Mouse (Mus musculus): ENCODE measurements around the gene Cdk12. TPM values are rescaled to one million over a fixed set of nuclear protein-coding genes. Genes with fewer than 3 reads are reported as not detected.

The Cdk12 gene
- polyA plus RNA-seq, 1 experiment from 2014 or later, result 13.6 TPM

DNA sequence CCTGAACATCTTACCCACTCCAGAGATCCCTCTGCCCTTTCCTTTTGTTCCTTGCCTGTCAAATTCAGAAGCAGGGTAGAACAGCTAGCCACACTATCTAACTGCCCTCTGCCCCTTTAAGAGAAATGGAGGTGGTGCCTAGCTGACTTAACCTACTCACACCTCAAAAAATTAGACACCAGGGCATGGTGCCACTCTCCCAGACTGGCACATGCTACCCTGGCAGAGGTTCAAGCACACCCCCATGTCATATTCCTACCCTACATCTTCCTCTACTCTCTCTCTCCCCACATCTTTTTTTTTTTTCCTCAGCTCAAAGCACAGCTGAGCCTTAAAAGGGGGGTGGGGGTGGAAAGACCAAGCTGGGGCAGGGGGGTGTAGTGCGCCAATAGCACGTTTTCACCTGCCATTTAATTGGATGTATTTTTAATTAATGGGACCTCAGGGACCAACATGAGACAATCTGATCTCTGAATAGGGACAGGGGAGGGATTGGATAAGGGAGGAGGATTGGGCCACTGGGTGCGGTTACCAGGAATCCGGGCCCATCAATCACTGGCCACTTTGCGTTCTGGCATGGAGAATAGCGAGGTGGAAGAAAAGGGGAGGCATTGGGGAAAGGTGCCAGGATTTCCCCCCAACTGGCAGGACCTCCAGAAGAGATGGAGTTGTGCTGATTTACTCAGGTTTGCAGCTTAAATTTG is 64.0 kb downstream of the Cdk12 start:
- Histone ChIP-seq H3K9me3 (no peaks in the 10 kb centered on the region), H3K4me1 (peaks cover 32% of the 10 kb centered on the region), H3K36me3 (peaks cover 22% of the 10 kb centered on the region), H3K4me3 (no peak overlapping the region), H3K9ac (replicated peaks) (peak overlapping the region; percentile 10; the same call in 1 of the 2 replicates), H3K27me3 (no peaks in the 10 kb centered on the region), H3K4me2 (replicated peaks) (peak overlapping the region; percentile 17; the same call in 1 of the 2 replicates), H3K27ac (replicated peaks) (peak overlapping the region; percentile 92)
- ATAC-seq (replicated peaks), result peak; percentile 62
- WGBS, result 22% methylated on average over 6 of the region's 6 CpGs

DNA sequence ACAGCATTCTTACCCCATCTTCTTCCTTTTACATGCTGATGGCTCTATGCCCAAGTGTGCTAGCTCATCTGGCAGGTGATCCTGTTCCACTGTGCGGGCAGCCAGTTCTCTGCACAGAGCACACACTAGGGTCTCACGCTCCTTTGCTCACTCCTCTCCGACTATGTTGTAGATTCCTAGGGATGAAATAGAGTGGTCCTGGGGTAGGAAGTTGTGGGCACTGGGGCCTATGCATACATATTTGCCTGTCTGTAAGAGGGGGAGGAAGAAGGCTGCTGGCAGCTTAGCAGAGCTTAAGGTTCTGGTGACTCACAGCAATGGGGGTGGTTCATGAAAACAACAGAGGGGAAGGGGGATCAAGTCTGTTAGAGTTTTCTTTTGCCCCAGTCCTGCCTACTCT is 67.2 kb downstream of the Cdk12 start:
- no peaks in the 10 kb centered on the region for H3K27me3 ChIP-seq
- peaks cover 32% of the 10 kb centered on the region for H3K36me3 ChIP-seq
- no peak overlapping the region for H3K9ac ChIP-seq (replicated peaks)
- ATAC-seq (replicated peaks), result no peak
- 0 out of 2 replicates have a peak overlapping the region, but pooled peaks have one; percentile 9 for H3K27ac ChIP-seq (replicated peaks)
- 75% methylated on average over 3 of the region's 3 CpGs for WGBS
- no peak overlapping the region for H3K4me3 ChIP-seq
- no peaks in the 10 kb centered on the region for H3K9me3 ChIP-seq
- peaks cover 32% of the 10 kb centered on the region for H3K4me1 ChIP-seq
- H3K4me2 ChIP-seq (replicated peaks), result no peak overlapping the region

DNA sequence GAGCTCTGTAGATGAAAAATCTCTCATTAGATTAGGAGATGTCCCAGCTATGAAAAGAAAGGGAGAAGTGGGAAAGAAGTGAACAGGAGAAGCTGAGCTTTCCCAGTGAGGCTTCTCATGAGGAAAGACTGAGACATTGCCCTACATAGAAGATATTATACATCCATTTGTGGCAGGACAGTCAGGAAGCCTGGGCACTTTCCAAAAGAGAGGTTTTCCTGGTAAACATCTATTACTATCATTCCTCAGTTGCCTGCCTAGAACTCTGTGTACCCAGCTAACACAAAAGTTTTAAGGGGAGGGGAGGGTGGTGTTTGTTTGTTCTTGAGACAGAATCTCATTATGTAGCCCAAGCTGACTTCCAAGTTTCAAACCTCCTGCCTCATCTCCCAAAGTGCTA is 67.6 kb downstream of the Cdk12 start:
- Histone ChIP-seq H3K27me3 (no peaks in the 10 kb centered on the region), H3K4me3 (no peak overlapping the region), H3K4me1 (peaks cover 29% of the 10 kb centered on the region), H3K27ac (replicated peaks) (0 out of 2 replicates have a peak overlapping the region, but pooled peaks have one; percentile 6), H3K36me3 (peaks cover 32% of the 10 kb centered on the region), H3K9me3 (no peaks in the 10 kb centered on the region), H3K4me2 (replicated peaks) (no peak overlapping the region), H3K9ac (replicated peaks) (no peak overlapping the region)
- no peak for ATAC-seq (replicated peaks)

DNA sequence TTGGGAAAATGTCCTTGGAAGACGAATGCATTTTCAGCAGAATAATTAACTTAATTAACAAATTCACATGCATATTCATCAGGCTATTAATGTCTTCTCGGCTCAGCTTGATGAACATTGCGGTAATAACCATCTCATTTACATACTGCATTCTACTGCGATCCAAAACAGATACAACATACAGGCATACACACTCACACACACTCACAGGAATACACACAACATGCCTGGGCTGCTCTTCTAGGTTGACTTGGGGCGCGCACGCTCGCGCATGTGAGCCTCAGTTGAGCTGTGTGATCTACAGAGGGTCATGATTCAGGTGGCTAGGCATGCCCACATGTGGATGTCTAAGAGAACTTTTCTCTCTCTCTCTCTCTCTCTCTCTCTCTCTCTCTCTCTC is 80.9 kb downstream of the Cdk12 start:
- H3K36me3 ChIP-seq, result peaks cover 10% of the 10 kb centered on the region
- H3K4me3 ChIP-seq, result no peak overlapping the region
- H3K4me1 ChIP-seq, result peaks cover 66% of the 10 kb centered on the region
- peak overlapping the region; percentile 97 for H3K27ac ChIP-seq (replicated peaks)
- H3K9me3 ChIP-seq, result no peaks in the 10 kb centered on the region
- 9% methylated on average over 9 of the region's 9 CpGs for WGBS
- H3K4me2 ChIP-seq (replicated peaks), result peak overlapping the region; percentile 40
- H3K27me3 ChIP-seq, result no peaks in the 10 kb centered on the region
- peak; percentile 80 for ATAC-seq (replicated peaks)
- no peak overlapping the region for H3K9ac ChIP-seq (replicated peaks)

DNA sequence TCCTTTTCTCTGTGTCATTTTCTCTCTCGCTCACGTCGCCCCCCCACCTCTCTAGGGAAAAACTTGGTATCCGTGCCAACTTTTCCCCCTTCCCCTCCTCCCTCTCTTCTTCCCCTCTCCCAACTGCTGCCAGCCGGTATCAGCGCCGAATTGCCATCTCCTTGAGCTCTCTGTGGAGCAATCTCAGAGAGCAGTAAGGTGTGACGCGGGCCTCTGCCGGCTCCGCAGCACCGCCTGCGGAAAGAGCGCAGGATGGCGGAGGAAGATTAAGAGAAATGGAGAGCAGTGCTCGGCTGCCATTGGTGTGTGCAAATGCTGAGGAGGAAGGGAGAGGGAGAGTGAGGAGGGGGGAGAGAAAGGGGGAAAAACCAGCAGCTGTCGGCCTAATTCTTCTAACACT is 81.4 kb downstream of the Cdk12 start:
- Histone ChIP-seq H3K4me3 (peak overlapping the region; percentile 25), H3K27ac (replicated peaks) (peak overlapping the region; percentile 97), H3K27me3 (no peaks in the 10 kb centered on the region), H3K4me1 (peaks cover 71% of the 10 kb centered on the region), H3K9me3 (no peaks in the 10 kb centered on the region), H3K4me2 (replicated peaks) (peak overlapping the region; percentile 40), H3K36me3 (peaks cover 5% of the 10 kb centered on the region), H3K9ac (replicated peaks) (peak overlapping the region; percentile 5; the same call in 1 of the 2 replicates)
- WGBS, result 0% methylated on average over 14 of the region's 17 CpGs
- peak; percentile 81 for ATAC-seq (replicated peaks)

DNA sequence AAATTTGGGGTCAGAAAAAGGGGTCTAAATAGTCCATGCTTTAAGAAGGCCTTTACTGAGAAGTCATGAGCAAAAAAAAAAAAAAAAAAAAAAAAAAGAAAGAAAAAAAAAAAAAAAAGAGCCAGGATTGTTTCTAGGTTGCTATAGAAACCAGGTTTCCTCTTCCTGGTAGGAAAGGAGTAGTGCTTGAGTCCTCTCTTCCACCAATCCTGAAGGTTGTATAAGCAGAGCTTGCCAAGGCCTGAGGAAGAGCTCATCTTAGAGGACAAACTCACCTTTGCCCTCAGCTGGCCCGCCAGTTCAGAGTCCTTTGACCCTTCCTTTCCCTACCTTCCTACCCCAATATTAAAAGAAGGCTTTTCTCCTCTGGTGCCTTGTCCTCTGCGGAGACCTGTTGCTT is 82.5 kb downstream of the Cdk12 start:
- H3K9ac ChIP-seq (replicated peaks), result no peak overlapping the region
- H3K9me3 ChIP-seq, result no peaks in the 10 kb centered on the region
- peak overlapping the region; percentile 97 for H3K27ac ChIP-seq (replicated peaks)
- peaks cover 82% of the 10 kb centered on the region for H3K4me1 ChIP-seq
- no peaks in the 10 kb centered on the region for H3K27me3 ChIP-seq
- no peak overlapping the region for H3K4me2 ChIP-seq (replicated peaks)
- H3K36me3 ChIP-seq, result no peaks in the 10 kb centered on the region
- no peak overlapping the region for H3K4me3 ChIP-seq
- 44% methylated on average over 2 of the region's 2 CpGs for WGBS
- ATAC-seq (replicated peaks), result no peak

DNA sequence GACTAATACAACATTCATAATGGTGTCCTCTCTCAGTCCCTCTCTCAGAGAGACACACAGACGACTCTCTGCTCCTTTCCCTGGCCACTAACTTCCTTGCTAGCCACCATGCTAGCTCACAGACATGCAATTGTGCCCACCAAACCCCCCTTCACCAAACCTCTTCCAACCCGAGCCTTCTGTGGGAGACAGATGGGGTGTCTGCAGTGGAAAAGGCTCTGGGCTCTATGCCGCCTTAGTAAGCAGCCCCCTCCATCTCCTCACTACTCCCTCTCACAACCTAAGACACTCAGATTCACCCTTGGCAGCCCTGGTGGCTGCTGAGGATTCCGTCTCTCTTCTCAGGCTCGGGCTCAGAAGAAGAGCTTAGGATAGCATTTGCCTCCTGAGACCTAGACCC is 84.7 kb downstream of the Cdk12 start:
- H3K4me2 ChIP-seq (replicated peaks), result peak overlapping the region; percentile 24
- ATAC-seq (replicated peaks), result peak; percentile 46
- no peaks in the 10 kb centered on the region for H3K9me3 ChIP-seq
- 0 out of 2 replicates have a peak overlapping the region, but pooled peaks have one; percentile 3 for H3K9ac ChIP-seq (replicated peaks)
- no peaks in the 10 kb centered on the region for H3K27me3 ChIP-seq
- peak overlapping the region; percentile 95 for H3K27ac ChIP-seq (replicated peaks)
- no peaks in the 10 kb centered on the region for H3K36me3 ChIP-seq
- 31% methylated on average over 5 of the region's 5 CpGs for WGBS
- H3K4me3 ChIP-seq, result no peak overlapping the region
- peaks cover 90% of the 10 kb centered on the region for H3K4me1 ChIP-seq

DNA sequence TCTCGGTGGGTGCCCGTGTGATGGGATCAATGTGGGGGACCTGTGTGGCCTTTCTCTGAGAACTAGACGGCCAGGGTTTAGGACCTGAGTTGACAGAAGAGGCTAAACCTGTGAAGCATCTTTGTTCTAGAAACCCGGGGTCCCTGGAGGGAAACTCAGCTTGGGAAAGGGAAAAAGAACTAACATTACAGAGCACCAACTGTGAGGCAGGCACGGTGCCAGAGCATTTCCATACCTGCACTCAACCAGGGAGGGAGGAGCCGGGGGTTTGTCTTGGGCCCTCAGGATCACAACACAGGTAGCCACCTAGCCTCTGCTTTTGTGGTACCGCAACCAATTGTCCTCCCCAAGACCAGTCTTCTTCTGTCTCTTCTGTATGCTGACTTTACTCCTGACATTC is 85.1 kb downstream of the Cdk12 start:
- Histone ChIP-seq H3K4me1 (peaks cover 86% of the 10 kb centered on the region), H3K27ac (replicated peaks) (peak overlapping the region; percentile 95)

DNA sequence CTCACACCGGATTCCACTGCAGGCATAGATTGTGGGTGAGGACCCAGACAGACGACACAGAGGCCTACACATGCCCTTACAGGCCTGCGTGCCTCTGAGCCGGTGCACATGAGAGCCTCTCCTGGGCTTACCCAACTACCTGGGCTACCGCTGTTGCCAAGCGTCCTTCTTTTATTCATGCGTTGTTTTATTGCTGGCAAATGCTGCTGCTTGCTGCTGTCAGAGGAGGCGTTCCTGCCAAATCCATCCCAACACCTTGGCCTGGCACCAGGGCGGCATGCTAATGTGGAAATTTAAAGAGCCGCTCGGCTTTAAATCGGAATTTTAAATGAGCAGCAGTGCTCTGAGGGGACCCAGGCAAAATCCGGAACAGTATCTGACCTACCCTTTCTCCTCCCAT is 87.0 kb downstream of the Cdk12 start:
- no peak; the same call in 1 of the 2 replicates for ATAC-seq (replicated peaks)
- Histone ChIP-seq H3K27me3 (no peaks in the 10 kb centered on the region), H3K4me1 (peaks cover 83% of the 10 kb centered on the region), H3K4me2 (replicated peaks) (no peak overlapping the region; the same call in 1 of the 2 replicates), H3K36me3 (no peaks in the 10 kb centered on the region), H3K9ac (replicated peaks) (no peak overlapping the region), H3K27ac (replicated peaks) (peak overlapping the region; percentile 95), H3K9me3 (no peaks in the 10 kb centered on the region), H3K4me3 (no peak overlapping the region)
- WGBS, result 12% methylated on average over 13 of the region's 13 CpGs

More for the DNA sequence above, 85.1 kb downstream of the Cdk12 start:
- no peaks in the 10 kb centered on the region for H3K36me3 ChIP-seq
- no peaks in the 10 kb centered on the region for H3K9me3 ChIP-seq
- 0 out of 2 replicates have a peak overlapping the region, but pooled peaks have one; percentile 3 for H3K9ac ChIP-seq (replicated peaks)
- H3K27me3 ChIP-seq, result no peaks in the 10 kb centered on the region
- no peak overlapping the region for H3K4me3 ChIP-seq
- 33% methylated on average over 7 of the region's 7 CpGs for WGBS
- no peak for ATAC-seq (replicated peaks)
- peak overlapping the region; percentile 24 for H3K4me2 ChIP-seq (replicated peaks)

DNA sequence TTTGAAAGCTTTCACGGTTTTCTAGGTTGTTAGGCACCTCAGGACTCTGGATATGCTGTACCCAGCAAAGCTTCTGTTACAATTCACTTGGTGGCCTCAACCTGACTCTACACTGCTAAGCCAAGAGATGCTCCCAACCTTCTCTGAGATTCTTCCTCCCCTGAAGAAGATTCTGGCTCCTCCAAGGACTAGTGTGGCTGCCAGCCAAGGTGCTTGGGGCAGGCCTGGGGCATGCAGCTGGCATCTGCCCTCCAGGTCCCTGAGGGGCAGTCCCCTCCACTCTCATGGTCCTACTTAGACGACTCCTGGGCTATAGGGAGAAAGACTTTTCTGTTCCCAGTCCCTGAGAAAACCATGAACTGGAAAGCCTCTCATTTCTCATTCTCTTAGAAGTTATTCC is 88.0 kb downstream of the Cdk12 start:
- H3K27ac ChIP-seq (replicated peaks), result peak overlapping the region; percentile 95
- no peak overlapping the region for H3K4me3 ChIP-seq
- no peak overlapping the region for H3K4me2 ChIP-seq (replicated peaks)
- no peaks in the 10 kb centered on the region for H3K36me3 ChIP-seq
- no peaks in the 10 kb centered on the region for H3K27me3 ChIP-seq
- H3K9ac ChIP-seq (replicated peaks), result no peak overlapping the region
- ATAC-seq (replicated peaks), result no peak
- H3K9me3 ChIP-seq, result no peaks in the 10 kb centered on the region
- peaks cover 85% of the 10 kb centered on the region for H3K4me1 ChIP-seq
- WGBS, result 62% methylated on average over 2 of the region's 2 CpGs

DNA sequence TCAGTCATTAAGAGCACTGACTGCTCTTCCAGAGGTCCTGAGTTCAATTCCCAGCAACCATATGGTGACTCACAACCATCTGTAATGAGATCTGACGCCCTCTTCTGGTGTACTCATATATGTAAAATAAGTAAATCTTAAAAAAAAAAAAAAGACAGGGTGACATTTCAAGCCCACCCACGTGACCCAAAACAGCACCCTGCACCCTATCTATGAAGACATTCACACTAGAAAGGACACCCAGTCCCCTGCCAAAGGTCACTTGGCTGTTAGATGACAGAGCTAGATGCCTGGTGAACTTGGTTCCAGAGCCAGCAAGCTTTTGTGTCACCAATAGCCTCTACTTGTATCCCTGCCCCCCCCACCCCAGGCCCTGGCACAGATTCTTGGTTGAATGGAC is 90.2 kb downstream of the Cdk12 start:
- Histone ChIP-seq H3K36me3 (no peaks in the 10 kb centered on the region), H3K9me3 (no peaks in the 10 kb centered on the region), H3K27me3 (no peaks in the 10 kb centered on the region), H3K4me3 (no peak overlapping the region), H3K4me1 (peaks cover 85% of the 10 kb centered on the region), H3K9ac (replicated peaks) (no peak overlapping the region), H3K4me2 (replicated peaks) (no peak overlapping the region), H3K27ac (replicated peaks) (no peak overlapping the region)
- WGBS, result 53% methylated on average over 2 of the region's 2 CpGs
- ATAC-seq (replicated peaks), result no peak

DNA sequence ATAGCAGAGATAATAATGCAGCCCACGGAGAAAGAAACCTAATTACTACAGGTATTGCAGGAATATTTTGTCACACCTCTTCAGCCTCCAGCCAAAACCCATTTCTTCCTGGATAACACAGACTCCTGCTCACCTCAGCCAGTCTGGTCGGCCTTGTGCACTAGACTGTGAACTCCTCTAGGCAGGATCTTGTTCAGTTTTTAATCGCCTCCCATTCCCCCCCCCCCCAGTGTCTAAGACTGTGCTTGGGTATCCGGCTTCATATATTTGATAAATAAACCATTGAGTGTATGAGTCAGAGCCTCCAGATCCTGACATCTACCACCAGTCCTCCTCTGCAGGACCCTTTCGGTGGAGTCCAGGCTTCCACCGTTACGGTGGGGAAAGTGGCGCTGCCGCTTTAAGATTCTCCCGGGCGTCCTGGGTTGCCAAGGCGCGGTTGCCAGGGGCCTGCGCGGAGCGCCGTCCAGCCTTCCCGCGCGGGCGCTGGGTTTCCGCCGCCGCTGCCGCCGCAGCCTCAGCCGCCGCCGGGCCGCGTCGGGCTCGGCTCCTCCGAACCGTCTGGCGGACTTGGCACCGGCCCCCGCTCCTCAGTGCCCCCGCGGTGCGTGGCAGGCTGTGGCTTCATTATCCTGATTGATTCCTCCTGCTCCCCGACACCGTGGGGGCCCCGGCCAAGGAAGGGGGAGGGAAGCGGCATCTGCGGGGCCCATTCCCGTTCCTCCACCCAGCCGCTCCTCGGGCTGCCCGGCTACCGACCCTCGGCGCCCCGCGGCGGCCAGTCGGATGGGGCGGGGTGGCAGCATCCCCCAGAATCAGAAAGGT is 91.5 kb downstream of the Cdk12 start:
- Histone ChIP-seq H3K9me3 (no peaks in the 10 kb centered on the region), H3K4me3 (peak overlapping the region; percentile 79), H3K36me3 (no peaks in the 10 kb centered on the region), H3K4me1 (peaks cover 81% of the 10 kb centered on the region), H3K27me3 (no peaks in the 10 kb centered on the region), H3K27ac (replicated peaks) (peak overlapping the region; percentile 98), H3K4me2 (replicated peaks) (peak overlapping the region; percentile 91), H3K9ac (replicated peaks) (peak overlapping the region; percentile 90)
- ATAC-seq (replicated peaks), result peak; percentile 80
- WGBS, result under 1% methylated on average over 57 of the region's 58 CpGs

All from forebrain, embryonic 15.5 days (tissue).